Mouse (Mus musculus): ENCODE measurements around the gene Gm20867. TPM values are rescaled to one million over a fixed set of nuclear protein-coding genes. Genes with fewer than 3 reads are reported as not detected.
"Not testable (repeated sequence)": the region's sequence is repeated elsewhere in the genome, so short reads cannot be mapped to it uniquely, and the experiment has no call there.

The Gm20867 gene
- total RNA-seq (2014; rRNA removed), result not detected in 2 replicates
- not detected in 2 replicates for polyA plus RNA-seq (2015; fragmentation: Nextera tagmentation; extraction: Ambion mirVana)

DNA sequence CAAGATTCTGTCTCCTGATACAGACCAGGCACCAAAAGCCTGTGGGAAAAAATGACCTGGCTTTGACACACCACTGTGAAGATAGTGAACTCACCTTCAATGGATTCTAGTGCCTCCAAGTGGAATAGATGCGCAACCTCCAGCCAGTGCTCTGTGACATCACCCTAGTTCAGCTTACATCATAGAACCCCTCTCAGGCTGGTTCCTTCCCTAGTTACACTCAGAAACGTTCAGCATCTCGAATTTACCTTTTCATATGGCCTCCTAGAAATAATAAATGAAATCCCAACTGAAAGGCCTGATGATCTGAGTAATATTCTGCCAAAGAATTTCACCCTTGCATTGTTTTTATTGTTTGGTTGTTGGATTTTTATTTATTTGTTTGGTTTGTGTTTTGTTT, at the start of gene Gm20867:
Gm20867 (minus strand) TSS at position 101 of the 400 bp plus-strand sequence.
- not testable (repeated sequence) for ATAC-seq (ENCODE audit: low FRiP score); H3K27ac ChIP-seq (ENCODE audit: low read depth, low read length); H3K4me2 ChIP-seq (ENCODE audit: low read depth, low read length, poor library complexity, severe bottlenecking); H3K9ac ChIP-seq (replicated peaks; ENCODE audit: low read length, poor library complexity, severe bottlenecking); H3K4me1 ChIP-seq (ENCODE audit: insufficient read depth, low read length); DNase-seq (ENCODE audit: low spot score); H3K27me3 ChIP-seq (ENCODE audit: insufficient read depth, low read length); H3K9me3 ChIP-seq (ENCODE audit: low read length); H3K4me3 ChIP-seq (ENCODE audit: low read depth, low read length); H3K36me3 ChIP-seq (ENCODE audit: insufficient read depth, low read length)
- WGBS, result no CpG with 5 or more reads among the region's 3 CpGs

Other genes with a start within 250 kb of the Gm20867 start
- not detected in 2 replicates for gene Gm29564, start 249.8 kb upstream of the Gm20867 start, total RNA-seq (2014; rRNA removed)
- gene Gm29564, start 249.8 kb upstream of the Gm20867 start, polyA plus RNA-seq (2015; fragmentation: Nextera tagmentation; extraction: Ambion mirVana), result not detected in 2 replicates